In genomic region chr19:53464135-53464534, GRCm38 (mm10) we compare ENCODE assay signal across 18 mouse cellular contexts.
DNase-seq lines count a peak whose midpoint lies in the region; ATAC-seq and TF ChIP-seq lines count a peak whose summit lies in the region.
"Had no signal": no experiment of that assay in that cellular context is flagged by ENCODE, and none has a peak within 500 bp of the region (broad histone marks: within the 10 kb centered on the region; RNA-seq: fewer than 3 reads in every experiment).

No protein-coding gene starts in this region.

- no peak for TF ChIP-seq RAD21 in MEL (IDR thresholded peaks at IDR 0.05; ENCODE audit: low read depth, low read length)

- H3K27ac ChIP-seq in liver, embryonic 12.5 days, result 0 out of 2 replicates have a peak overlapping the region, but pooled peaks have one; percentile 22
- peak overlapping the region; percentile 33 for H3K27ac ChIP-seq in MEL (ENCODE audit: control insufficient read depth, low read depth, low read length)
- H3K27ac ChIP-seq in macrophage, result peak overlapping the region; percentile 36
- H3K27ac ChIP-seq in intestine, postnatal 0 days (ENCODE audit: low read depth, low read length), result no peak overlapping the region
- H3K27ac ChIP-seq: hindbrain, embryonic 15.5 days; left cerebral cortex, adult 2 months; limb, embryonic 12.5 days; midbrain, embryonic 15.5 days had no signal

- 0 out of 4 replicates have a peak, but pooled peaks of 1 of the 2 experiments have one; percentile 26 for TF ChIP-seq POLR2A in MEL (IDR thresholded peaks at IDR 0.05; ENCODE audit: control insufficient read depth in 1 of 2, insufficient read depth in 1 of 2, low read depth in 1 of 2, low read length in 2 of 2, poor library complexity in 1 of 2)

- H3K27me3 ChIP-seq in liver, embryonic 12.5 days (replicated peaks), result peaks cover 10% of the 10 kb centered on the region; the same call in 1 of the 2 replicates
- H3K27me3 ChIP-seq in MEL (ENCODE audit: control insufficient read depth in 1 of 2, insufficient read depth in 2 of 2, low read length in 2 of 2), result no peaks in the 10 kb centered on the region
- H3K27me3 ChIP-seq in intestine, postnatal 0 days (replicated peaks; ENCODE audit: control insufficient read depth, insufficient read depth, low read length), result no peaks in the 10 kb centered on the region
- H3K27me3 ChIP-seq: hindbrain, embryonic 15.5 days had no signal

- no peak for TF ChIP-seq EP300 in MEL (IDR thresholded peaks at IDR 0.05; ENCODE audit: low read depth in 1 of 2, low read length in 2 of 2)

- H3K9me3 ChIP-seq in liver, embryonic 12.5 days (replicated peaks), result peaks cover 7% of the 10 kb centered on the region; the same call in 1 of the 2 replicates
- no peaks in the 10 kb centered on the region for H3K9me3 ChIP-seq in MEL (replicated peaks; ENCODE audit: insufficient read depth, low read length)
- 0 out of 2 replicates have a peak, but pooled peaks cover 4% of the 10 kb centered on the region for H3K9me3 ChIP-seq in intestine, postnatal 0 days (ENCODE audit: control insufficient read depth)

- ATAC-seq in liver, embryonic 12.5 days, result peak; percentile 30; the same call in 1 of the 2 replicates
- no peak for ATAC-seq in intestine, postnatal 0 days
- no peak for ATAC-seq in inflammation-experienced regulatory T-cells, adult 6 months
- ATAC-seq: midbrain, embryonic 15.5 days had no signal

- DNase-seq in liver, result no peak
- DNase-seq in B cell, adult 2 months, result peak; percentile 34 to 35
- peak; percentile 64 for DNase-seq in MEL (ENCODE audit: low read depth, low spot score)
- DNase-seq: adrenal gland, postnatal 14 days; cerebellum, adult 11-12 months; embryo, embryonic 11 days; gastrocnemius, postnatal 14 days; kidney, adult 9 months had no signal

- no peaks in the 10 kb centered on the region for H3K36me3 ChIP-seq in liver, embryonic 12.5 days
- H3K36me3 ChIP-seq in MEL (ENCODE audit: control insufficient read depth in 1 of 2, insufficient read depth in 2 of 2, low read length in 2 of 2), result peaks cover 0 to 15% of the 10 kb centered on the region in 2 experiments; a peak in 2 of 4 replicates
- H3K36me3 ChIP-seq in macrophage (ENCODE audit: inconsistent target), result no peaks in the 10 kb centered on the region
- no peaks in the 10 kb centered on the region for H3K36me3 ChIP-seq in intestine, postnatal 0 days (ENCODE audit: control insufficient read depth, insufficient read depth)
- H3K36me3 ChIP-seq: heart, embryonic 12.5 days; hindbrain, embryonic 15.5 days; limb, embryonic 12.5 days; midbrain, embryonic 15.5 days had no signal

- no peak overlapping the region for H3K4me2 ChIP-seq in liver, embryonic 12.5 days
- H3K4me2 ChIP-seq in intestine, postnatal 0 days (replicated peaks; ENCODE audit: low read depth), result no peak overlapping the region
- H3K4me2 ChIP-seq: heart, embryonic 12.5 days; hindbrain, embryonic 15.5 days; limb, embryonic 12.5 days; midbrain, embryonic 15.5 days had no signal

- H3K4me3 ChIP-seq in liver, embryonic 12.5 days, result no peak overlapping the region
- H3K4me3 ChIP-seq in MEL (ENCODE audit: control insufficient read depth in 1 of 2, insufficient read depth in 1 of 2, low read depth in 2 of 2, low read length in 2 of 2) (peak overlapping the region in 1 of 2 experiments; percentile 0; a peak in 1 of 4 replicates), macrophage (ENCODE audit: inconsistent target) (no peak overlapping the region)
- no peak overlapping the region for H3K4me3 ChIP-seq in intestine, postnatal 0 days (ENCODE audit: low read depth, low read length)
- H3K4me3 ChIP-seq: erythroblast, embryonic 14.5 days; heart, embryonic 12.5 days; hindbrain, embryonic 15.5 days; left cerebral cortex, adult 2 months; limb, embryonic 12.5 days; midbrain, embryonic 15.5 days had no signal

- H3K79me2 ChIP-seq in MEL (ENCODE audit: control insufficient read depth, insufficient read depth, low read length, poor library complexity) (no peaks in the 10 kb centered on the region), macrophage (ENCODE audit: inconsistent target) (no peaks in the 10 kb centered on the region)

- WGBS in liver, embryonic 12.5 days (ENCODE audit: insufficient replicate concordance), result 45% methylated on average over 3 of the region's 3 CpGs
- WGBS in macrophage (ENCODE audit: missing documents), result 21% methylated on average over 3 of the region's 3 CpGs
- 66% methylated on average over 3 of the region's 3 CpGs for WGBS in intestine, postnatal 0 days

- no peak for TF ChIP-seq CTCF in MEL (IDR thresholded peaks at IDR 0.05 in 2 of 3, conservative IDR thresholded peaks at IDR 0.05 in 1 of 3; ENCODE audit: control insufficient read depth in 1 of 3, insufficient read depth in 1 of 3, low read depth in 2 of 3, low read length in 3 of 3, poor library complexity in 1 of 3, severe bottlenecking in 1 of 3)
- no peak for TF ChIP-seq CTCF in intestine, postnatal 0 days (IDR thresholded peaks at IDR 0.05; ENCODE audit: low read depth)

- H3K4me1 ChIP-seq in liver, embryonic 12.5 days, result peaks cover 25% of the 10 kb centered on the region
- H3K4me1 ChIP-seq in MEL (ENCODE audit: control insufficient read depth in 1 of 2, insufficient read depth in 2 of 2, low read length in 2 of 2), result peaks cover 5 to 21% of the 10 kb centered on the region in 2 experiments
- H3K4me1 ChIP-seq in intestine, postnatal 0 days (replicated peaks; ENCODE audit: control insufficient read depth, insufficient read depth, low read length), result no peaks in the 10 kb centered on the region

- no peak overlapping the region for H3K9ac ChIP-seq in liver, embryonic 12.5 days
- H3K9ac ChIP-seq in MEL (ENCODE audit: control insufficient read depth, low read depth, low read length, poor library complexity, severe bottlenecking), result peak overlapping the region; percentile 7; the same call in 1 of the 2 replicates
- no peak overlapping the region for H3K9ac ChIP-seq in intestine, postnatal 0 days (ENCODE audit: low read depth, low read length)
- H3K9ac ChIP-seq: heart, embryonic 12.5 days; hindbrain, embryonic 15.5 days; limb, embryonic 12.5 days; midbrain, embryonic 15.5 days had no signal

TF ChIP-seq in MEL, 35 proteins besides CTCF, POLR2A, EP300 and RAD21:
- TF ChIP-seq E2F4 (IDR thresholded peaks at IDR 0.05; ENCODE audit: borderline replicate concordance, low read depth, low read length) (no peak), MAX (IDR thresholded peaks at IDR 0.05; ENCODE audit: low read length) (peak; percentile 53; the same call in 1 of the 2 replicates), POLR2AphosphoS2 (IDR thresholded peaks at IDR 0.05; ENCODE audit: low read length) (no peak), JUND (IDR thresholded peaks at IDR 0.05; ENCODE audit: low read depth, low read length) (no peak), NRF1 (IDR thresholded peaks at IDR 0.05; ENCODE audit: insufficient read depth, low read depth, low read length, poor library complexity, severe bottlenecking) (no peak)
